Mouse (Mus musculus) forelimb bud, embryonic 11.5 days (tissue): ENCODE measurements at regions not wholly inside any gene's neighbourhood (a gene's known extent, or its start where the extent isn't known, plus 50 kb on each side); places are given as distances from the start of the nearest gene placed in this dataset.

ENCODE experiments used
- DNase-seq: peaks from one replicate; pipeline ENCODE4 v3.0.0-alpha.2; 2012; ENCODE audit warnings: low read depth, low spot score

DNA sequence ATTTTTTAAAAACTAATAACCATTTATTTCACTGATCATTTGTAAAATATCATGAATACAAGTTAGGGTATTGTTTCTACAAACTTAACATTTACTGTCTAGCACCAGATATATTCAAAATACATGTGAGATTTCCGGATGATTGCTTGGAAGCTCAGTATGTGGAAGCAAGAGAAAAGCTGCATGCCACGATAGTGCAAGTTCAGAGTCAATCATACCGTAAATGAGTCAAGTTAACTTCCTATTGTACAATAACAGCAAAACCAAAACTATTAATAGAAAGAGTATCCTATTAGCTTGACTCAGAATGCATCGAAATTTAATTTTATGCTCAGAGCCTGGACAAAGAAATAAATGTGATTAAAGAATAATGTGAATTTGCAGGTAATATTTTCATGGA lies 1284.6 kb upstream of the Cited2 start:
- no peak for DNase-seq

- DNase-seq = no peak
These were observed 1281.9 kb upstream of the Cited2 start for GRCm38 (mm10) chr10:16440932-16441640.

DNA sequence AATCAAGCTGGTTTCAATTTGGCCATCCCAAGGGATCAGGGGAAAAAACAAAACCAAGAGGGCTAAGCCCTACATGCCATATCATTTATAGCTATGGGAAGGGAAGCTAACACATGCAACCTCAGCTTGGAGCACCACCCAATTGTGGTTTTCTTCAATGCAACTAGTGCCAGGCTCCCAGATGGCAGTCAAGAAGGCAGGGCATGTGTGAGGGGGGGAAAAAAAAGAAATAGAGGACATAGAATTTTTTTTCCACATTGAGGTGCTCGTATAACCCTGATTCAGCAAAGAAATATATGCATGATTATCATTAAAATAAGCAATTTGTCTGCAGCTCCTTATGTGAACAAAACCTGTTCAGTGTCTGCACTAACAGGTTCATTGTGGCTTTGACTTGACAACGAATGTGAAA lies 1281.4 kb upstream of the Cited2 start:
- DNase-seq = no peak

DNA sequence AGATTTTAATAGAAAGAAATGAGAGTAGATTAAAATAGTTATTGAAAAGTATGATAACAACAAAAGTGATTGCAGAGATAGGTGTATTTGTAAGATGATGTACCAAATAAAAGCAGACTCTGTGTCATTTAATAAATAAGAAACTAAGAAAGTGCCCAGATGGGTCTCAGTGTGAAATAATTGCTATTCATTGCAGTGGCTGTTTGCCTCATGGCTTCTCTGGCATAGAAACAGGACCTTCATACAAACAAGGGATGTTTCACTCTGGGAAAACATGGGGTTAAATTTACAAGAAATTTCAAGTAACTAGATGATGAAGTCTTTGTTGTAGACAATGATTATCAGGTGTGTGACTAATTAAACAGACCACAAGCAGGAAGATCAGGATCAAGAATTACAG lies 1279.1 kb upstream of the Cited2 start:
- no peak for DNase-seq

GRCm38 (mm10) chr10:16467935-16468334 lies 1255.1 kb upstream of the Cited2 start:
- DNase-seq = no peak

DNA sequence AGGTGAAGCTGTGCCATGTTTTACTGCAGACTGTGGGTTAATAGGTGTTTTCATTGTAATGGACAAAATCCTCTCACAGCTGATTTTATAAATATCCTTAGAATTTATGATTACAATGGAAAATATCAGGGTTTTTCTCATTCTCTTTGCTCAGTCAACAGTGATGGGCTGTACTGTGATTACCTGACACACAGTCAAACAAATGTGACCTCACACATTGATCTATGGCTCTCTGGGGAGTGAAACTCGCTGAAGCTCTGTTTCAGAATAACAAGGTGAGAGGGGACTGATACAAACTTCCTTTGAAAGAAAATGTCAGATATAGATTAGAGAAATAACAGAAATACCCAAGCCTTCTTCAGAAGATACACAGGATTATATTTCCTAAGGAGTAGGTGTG lies 1253.3 kb upstream of the Cited2 start:
- DNase-seq = no peak

- DNase-seq = no peak
These were observed 1249.0 kb upstream of the Cited2 start for GRCm38 (mm10) chr10:16473952-16474521.

GRCm38 (mm10) chr10:16498580-16498979 lies 1224.4 kb upstream of the Cited2 start:
- DNase-seq = no peak

- no peak for DNase-seq
These were observed 1215.3 kb upstream of the Cited2 start for GRCm38 (mm10) chr10:16507681-16508080.

- no peak for DNase-seq
These were observed 1214.9 kb upstream of the Cited2 start for GRCm38 (mm10) chr10:16508161-16508560.

DNA sequence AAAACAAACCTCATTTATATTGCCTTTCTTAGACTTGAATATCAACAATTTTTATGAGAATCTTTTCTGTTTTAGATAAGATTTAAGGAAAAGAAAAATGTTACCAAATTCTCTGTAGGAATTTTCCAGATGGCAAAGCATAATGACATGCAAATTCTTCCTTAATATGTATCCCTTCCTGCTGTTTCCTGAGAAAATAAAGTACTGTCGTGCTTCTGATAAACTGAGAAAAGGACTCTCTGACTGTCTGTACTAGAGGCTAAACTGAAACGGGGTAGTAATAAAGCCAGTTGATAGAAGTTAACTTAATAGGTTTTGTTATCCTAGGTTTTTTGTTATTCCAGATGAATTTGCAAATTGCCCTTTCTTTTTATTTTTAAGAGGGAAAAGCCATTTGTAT lies 1208.4 kb upstream of the Cited2 start:
- DNase-seq = no peak

DNA sequence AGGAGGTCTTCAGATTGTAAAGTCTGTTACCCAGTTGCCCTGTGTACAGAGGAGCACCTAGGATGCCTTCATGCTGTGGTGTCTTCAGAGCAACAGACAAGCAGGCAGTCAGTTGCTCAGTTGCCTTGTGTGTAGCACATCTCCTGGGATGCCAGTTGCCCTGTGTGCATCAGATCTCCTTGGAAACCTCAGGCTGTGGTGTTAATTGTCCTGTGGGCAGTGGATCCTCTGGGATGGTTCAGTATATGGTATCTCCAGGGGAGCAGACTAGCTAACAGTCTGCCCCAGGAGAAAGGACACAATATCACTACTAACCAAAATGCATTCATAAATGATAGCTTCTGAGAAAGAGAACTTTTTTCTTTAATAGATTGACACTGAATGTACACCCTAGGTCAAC lies 1201.1 kb upstream of the Cited2 start:
- DNase-seq = no peak

DNA sequence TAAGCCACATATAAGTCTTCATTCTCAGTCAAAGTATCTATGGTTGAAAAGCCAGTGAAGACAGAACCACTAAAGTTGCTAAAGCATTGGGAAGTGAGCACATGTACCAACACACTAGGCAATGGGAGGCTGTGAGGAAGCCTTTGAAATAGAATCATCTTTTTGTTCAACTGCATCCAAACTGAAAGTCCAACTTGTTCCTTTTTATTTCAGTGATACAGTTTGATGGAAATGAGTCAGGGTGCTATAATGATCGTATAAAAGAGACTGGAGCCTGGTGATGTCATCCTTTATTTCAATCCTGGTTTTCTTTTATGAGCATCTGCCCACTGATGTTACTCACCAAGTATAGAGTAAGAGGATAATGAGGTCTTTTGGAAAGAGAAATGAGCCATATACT lies 1198.9 kb upstream of the Cited2 start:
- no peak for DNase-seq

GRCm38 (mm10) chr10:16527693-16528092 lies 1195.3 kb upstream of the Cited2 start:
- DNase-seq = no peak

DNA sequence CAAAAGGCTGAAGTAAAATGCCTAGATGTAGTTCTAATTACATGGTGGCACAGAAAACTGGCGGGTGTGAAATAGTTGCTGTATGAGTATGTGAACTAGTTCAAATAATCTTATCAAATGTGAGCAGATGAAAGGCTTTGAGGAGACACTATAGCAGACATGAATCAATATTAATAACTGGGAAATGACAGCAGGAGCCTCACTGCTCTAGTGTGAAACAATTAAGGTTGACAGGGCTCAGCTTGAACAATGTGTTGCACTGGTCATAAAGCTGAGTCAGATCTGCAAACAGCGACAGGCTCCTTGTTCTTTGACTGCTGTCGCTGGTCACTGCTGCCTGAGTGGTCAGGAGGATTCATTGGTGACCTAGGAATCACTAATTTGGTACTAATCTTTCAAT lies 1185.4 kb upstream of the Cited2 start:
- no peak for DNase-seq

DNA sequence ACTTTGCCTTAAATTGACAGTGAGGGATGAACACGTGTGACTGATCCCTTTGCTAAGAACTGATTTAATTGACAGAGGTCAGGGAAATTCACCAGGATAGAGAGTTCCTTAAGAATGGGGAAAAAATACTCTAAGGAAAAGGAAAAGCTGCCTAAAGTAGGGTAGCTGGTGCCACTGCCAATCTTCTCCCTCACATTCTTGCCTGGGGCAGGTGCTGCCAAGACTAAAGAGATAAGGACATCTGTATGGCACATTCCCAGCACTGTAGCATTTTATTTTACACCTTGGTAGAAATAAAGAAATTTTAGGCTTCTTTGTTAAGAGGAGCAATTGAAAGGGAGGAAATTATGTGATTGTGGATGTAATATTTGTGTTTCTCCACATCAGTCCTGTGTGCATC lies 1184.6 kb upstream of the Cited2 start:
- no peak for DNase-seq

- peak; percentile 49 for DNase-seq
These were observed 1177.6 kb upstream of the Cited2 start for GRCm38 (mm10) chr10:16545445-16545844.

DNA sequence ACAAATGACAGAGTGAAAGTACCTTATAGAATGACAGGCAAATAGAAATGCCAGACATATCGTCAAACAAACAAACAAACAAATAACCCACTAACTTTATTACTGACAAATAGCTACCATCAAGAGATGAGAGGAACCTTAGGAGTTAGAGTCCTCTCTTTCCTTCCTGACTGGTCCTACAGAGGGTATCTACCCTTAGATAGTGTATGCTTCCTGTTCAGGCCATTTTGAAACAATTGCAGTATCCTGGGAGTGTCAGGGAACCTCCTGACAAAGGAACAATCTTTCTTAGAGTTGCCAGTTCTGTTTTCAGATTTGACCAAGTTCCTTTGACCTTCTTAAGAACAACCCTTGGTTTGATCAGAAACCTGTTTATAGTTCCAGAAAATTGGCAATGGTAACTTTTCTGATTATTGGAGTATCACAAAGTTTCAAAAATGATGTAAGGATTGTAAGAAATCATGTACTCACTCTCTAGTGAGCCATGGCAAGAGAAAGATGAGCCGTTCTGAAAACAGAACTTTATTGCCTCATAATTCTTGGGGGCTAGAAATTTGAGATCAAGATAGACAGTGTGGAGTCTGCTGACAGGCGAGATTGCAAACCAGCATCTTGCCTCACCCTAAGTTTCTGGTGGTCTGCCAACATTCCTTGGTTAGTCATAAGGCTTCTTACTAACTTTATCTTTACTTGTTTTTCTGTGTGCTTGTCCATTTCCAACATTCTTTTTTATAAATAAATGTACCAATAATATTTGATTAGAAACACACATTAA lies 1170.0 kb upstream of the Cited2 start:
- no peak for DNase-seq

DNA sequence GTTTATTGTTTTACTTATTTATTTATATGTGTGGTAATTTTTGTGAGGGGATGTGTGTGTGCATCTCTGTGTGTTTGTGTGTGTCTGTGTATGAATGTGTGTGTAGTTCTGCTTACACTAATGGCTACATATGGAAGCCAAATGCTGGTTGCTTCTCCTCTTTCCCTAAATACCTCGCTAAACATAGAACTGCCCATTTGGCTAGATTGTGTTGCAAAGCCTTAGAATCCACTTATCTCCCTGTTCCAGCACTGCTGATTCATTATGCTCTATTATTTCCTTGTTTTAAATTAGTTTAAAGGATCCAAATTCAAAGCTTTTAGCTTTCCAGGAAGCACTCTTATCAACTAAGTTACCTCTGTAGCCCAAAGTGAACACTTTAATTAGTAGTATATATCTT lies 1148.5 kb upstream of the Cited2 start:
- no peak for DNase-seq

DNA sequence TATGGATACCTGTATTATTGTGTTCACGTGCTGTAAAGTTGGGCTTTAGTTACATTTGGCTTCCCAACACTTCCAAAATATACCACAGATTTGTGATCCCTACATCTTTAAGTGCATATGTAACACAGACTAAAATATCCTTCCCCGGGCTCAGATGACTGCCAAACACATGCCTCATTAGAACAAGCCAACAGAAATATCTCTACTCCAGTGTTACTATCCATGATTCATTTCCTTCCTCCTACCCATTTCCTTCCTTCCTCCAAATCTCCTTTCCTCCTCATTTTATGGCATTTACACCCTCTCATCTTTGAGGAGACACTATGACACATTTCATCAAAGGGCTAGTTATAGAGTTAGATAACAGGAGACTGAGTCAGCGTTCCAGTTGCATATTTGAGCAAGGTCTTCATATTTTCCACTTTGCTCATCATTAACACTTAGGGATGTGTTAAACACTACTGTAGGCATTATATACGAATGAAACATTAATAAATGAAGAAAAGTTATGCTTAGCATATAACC lies 1144.4 kb upstream of the Cited2 start:
- DNase-seq = no peak

DNA sequence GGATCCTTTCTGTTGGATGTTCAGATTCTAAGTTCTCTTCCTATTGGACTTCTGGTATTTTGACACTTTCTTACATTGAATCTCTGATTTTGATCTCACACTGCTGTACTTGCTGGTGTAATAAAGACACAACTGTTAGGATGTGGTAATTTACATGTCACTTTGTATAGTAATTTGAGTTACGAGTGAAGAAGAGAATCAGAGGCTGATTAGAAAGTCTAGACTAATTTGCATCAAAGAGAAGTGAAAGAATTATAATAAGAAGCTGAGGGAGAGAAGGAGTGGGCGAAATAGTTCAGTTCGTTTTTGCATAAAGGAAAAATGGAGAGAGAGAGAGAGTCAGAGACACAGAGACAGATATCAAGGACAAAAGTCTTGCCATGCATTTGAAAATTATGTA lies 1142.8 kb upstream of the Cited2 start:
- no peak for DNase-seq

- no peak for DNase-seq
These were observed 1134.2 kb upstream of the Cited2 start for GRCm38 (mm10) chr10:16588833-16589232.

- DNase-seq = no peak
These were observed 1133.6 kb upstream of the Cited2 start for GRCm38 (mm10) chr10:16589399-16589798.
